Mouse (Mus musculus): Measurements from ENCODE around the gene Apol7e.
A peak's percentile ranks its signal among the peaks of the same experiment; 100 is the strongest.
"Not testable (repeated sequence)": the region's sequence is repeated elsewhere in the genome, so short reads cannot be mapped to it uniquely, and the experiment has no call there.

Apol7e gene

GRCm38 (mm10) chr15:77698656-77699055, at the start of gene Apol7e:
Gene Apol7e (plus strand): TSS chr15:77698857.
- not testable (repeated sequence) for DNase-seq (ENCODE audit: low read depth, low spot score)

- not testable (repeated sequence) for DNase-seq (ENCODE audit: low read depth, low spot score)
Measured at GRCm38 (mm10) chr15:77651143-77651542, 47.5 kb upstream of the Apol7e start.

- not testable (repeated sequence) for DNase-seq (ENCODE audit: low read depth, low spot score)
Measured at GRCm38 (mm10) chr15:77659773-77660172, 38.9 kb upstream of the Apol7e start.

- DNase-seq (ENCODE audit: low read depth, low spot score) = not testable (repeated sequence)
Measured at GRCm38 (mm10) chr15:77661841-77662240, 36.8 kb upstream of the Apol7e start.

- not testable (repeated sequence) for DNase-seq (ENCODE audit: low read depth, low spot score)
Measured at GRCm38 (mm10) chr15:77674081-77674480, 24.6 kb upstream of the Apol7e start.

GRCm38 (mm10) chr15:77683944-77684343, 14.7 kb upstream of the Apol7e start:
- DNase-seq (ENCODE audit: low read depth, low spot score) = not testable (repeated sequence)

GRCm38 (mm10) chr15:77691532-77692311, 6.9 kb upstream of the Apol7e start:
- peak; percentile 18 for DNase-seq (ENCODE audit: low read depth, low spot score)

GRCm38 (mm10) chr15:77694687-77695295, 3.9 kb upstream of the Apol7e start:
- not testable (repeated sequence) for DNase-seq (ENCODE audit: low read depth, low spot score)

- DNase-seq (ENCODE audit: low read depth, low spot score) = not testable (repeated sequence)
Measured at GRCm38 (mm10) chr15:77705306-77705705, 6.6 kb downstream of the Apol7e start.

- DNase-seq (ENCODE audit: low read depth, low spot score) = not testable (repeated sequence)
Measured at GRCm38 (mm10) chr15:77708936-77709335, 10.3 kb downstream of the Apol7e start.

- DNase-seq (ENCODE audit: low read depth, low spot score) = not testable (repeated sequence)
Measured at GRCm38 (mm10) chr15:77718240-77718639, 19.6 kb downstream of the Apol7e start.

GRCm38 (mm10) chr15:77721509-77721908, 22.9 kb downstream of the Apol7e start:
- DNase-seq (ENCODE audit: low read depth, low spot score) = not testable (repeated sequence)

- DNase-seq (ENCODE audit: low read depth, low spot score) = not testable (repeated sequence)
Measured at GRCm38 (mm10) chr15:77724208-77724911, 25.7 kb downstream of the Apol7e start.

GRCm38 (mm10) chr15:77725393-77726020, 26.9 kb downstream of the Apol7e start:
- not testable (repeated sequence) for DNase-seq (ENCODE audit: low read depth, low spot score)

- not testable (repeated sequence) for DNase-seq (ENCODE audit: low read depth, low spot score)
Measured at GRCm38 (mm10) chr15:77727139-77727538, 28.5 kb downstream of the Apol7e start.

GRCm38 (mm10) chr15:77727745-77728144, 29.1 kb downstream of the Apol7e start:
- DNase-seq (ENCODE audit: low read depth, low spot score) = not testable (repeated sequence)

- not testable (repeated sequence) for DNase-seq (ENCODE audit: low read depth, low spot score)
Measured at GRCm38 (mm10) chr15:77728739-77729138, 30.1 kb downstream of the Apol7e start, which contains the start of gene Apol9b. Gene Apol9b (plus strand): TSS chr15:77729039.

- DNase-seq (ENCODE audit: low read depth, low spot score) = no peak
Measured at GRCm38 (mm10) chr15:77731605-77732004, 32.9 kb downstream of the Apol7e start.

- not testable (repeated sequence) for DNase-seq (ENCODE audit: low read depth, low spot score)
Measured at GRCm38 (mm10) chr15:77732851-77733250, 34.2 kb downstream of the Apol7e start.

- DNase-seq (ENCODE audit: low read depth, low spot score) = not testable (repeated sequence)
Measured at GRCm38 (mm10) chr15:77733380-77733779, 34.7 kb downstream of the Apol7e start.

GRCm38 (mm10) chr15:77733903-77734302, 35.2 kb downstream of the Apol7e start:
- not testable (repeated sequence) for DNase-seq (ENCODE audit: low read depth, low spot score)

Data from forelimb bud, embryonic 11.5 days (tissue).